ENCODE assay signal across 8 mouse cellular contexts in genomic region chr1:106758734-106759571, GRCm38 (mm10). TPM values are rescaled to one million over a fixed set of nuclear protein-coding genes. Genes with fewer than 3 reads are reported as not detected.
A peak's percentile ranks its signal among the peaks of the same experiment; 100 is the strongest.
DNase-seq lines count a peak whose midpoint lies in the region; ATAC-seq and TF ChIP-seq lines count a peak whose summit lies in the region.

No protein-coding gene starts in this region.

- H3K4me3 ChIP-seq in forebrain, embryonic 16.5 days (replicated peaks; ENCODE audit: low read length): peak overlapping the region; percentile 59
- H3K4me3 ChIP-seq in limb, embryonic 12.5 days (replicated peaks): peak overlapping the region; percentile 76
- H3K4me3 ChIP-seq in midbrain, embryonic 12.5 days: peak overlapping the region; percentile 66
- H3K4me3 ChIP-seq in spleen, adult 2 months (ENCODE audit: extremely low read depth, insufficient read depth, insufficient read length): peak overlapping the region; percentile 93

- H3K4me2 ChIP-seq in forebrain, embryonic 16.5 days (ENCODE audit: low read length): peak overlapping the region; percentile 94
- peak overlapping the region; percentile 96 for H3K4me2 ChIP-seq in limb, embryonic 12.5 days
- peak overlapping the region; percentile 95 for H3K4me2 ChIP-seq in midbrain, embryonic 12.5 days (replicated peaks)

- no peaks in the 10 kb centered on the region for H3K27me3 ChIP-seq in forebrain, embryonic 16.5 days (replicated peaks; ENCODE audit: control insufficient read depth, insufficient read depth, low read length)
- no peaks in the 10 kb centered on the region for H3K27me3 ChIP-seq in limb, embryonic 12.5 days
- no peaks in the 10 kb centered on the region for H3K27me3 ChIP-seq in midbrain, embryonic 12.5 days
- no peaks in the 10 kb centered on the region for H3K27me3 ChIP-seq in spleen, adult 2 months (ENCODE audit: control insufficient read depth, insufficient read depth, low read length)

- H3K27ac ChIP-seq in forebrain, embryonic 16.5 days (ENCODE audit: low read length): peak overlapping the region; percentile 60
- H3K27ac ChIP-seq in limb, embryonic 12.5 days: peak overlapping the region; percentile 83
- peak overlapping the region; percentile 69 for H3K27ac ChIP-seq in midbrain, embryonic 12.5 days (replicated peaks)
- H3K27ac ChIP-seq in spleen, adult 2 months (ENCODE audit: insufficient read depth, low read length): peak overlapping the region; percentile 89

- peak overlapping the region; percentile 77 for H3K9ac ChIP-seq in forebrain, embryonic 16.5 days (replicated peaks; ENCODE audit: low read depth, low read length)
- peak overlapping the region; percentile 67 for H3K9ac ChIP-seq in limb, embryonic 12.5 days (replicated peaks)
- peak overlapping the region; percentile 72 for H3K9ac ChIP-seq in midbrain, embryonic 12.5 days (replicated peaks)

- ATAC-seq in forebrain, embryonic 16.5 days: peak; percentile 7
- ATAC-seq in inflammation-experienced regulatory T-cells, adult 6 months: peak; percentile 41
- peak; percentile 76 for ATAC-seq in limb, embryonic 12.5 days (ENCODE audit: insufficient number of reproducible peaks, insufficient read depth, low FRiP score, low TSS enrichment, low read depth)
- ATAC-seq in midbrain, embryonic 12.5 days (ENCODE audit: low FRiP score, low read depth): peak; percentile 31

- 5% methylated on average over 34 of the region's 34 CpGs for WGBS in forebrain, embryonic 16.5 days
- WGBS in limb, embryonic 12.5 days: 3% methylated on average over 34 of the region's 34 CpGs
- 5% methylated on average over 34 of the region's 34 CpGs for WGBS in midbrain, embryonic 12.5 days
- WGBS in spleen, adult 2 months: 2% methylated on average over 34 of the region's 34 CpGs

- no peak for TF ChIP-seq POLR2A in spleen, adult 2 months (IDR thresholded peaks at IDR 0.05; ENCODE audit: low read depth, low read length)

- TF ChIP-seq CTCF in spleen, adult 2 months (IDR thresholded peaks at IDR 0.05; ENCODE audit: extremely low read depth, insufficient read depth, insufficient read length, insufficient replicate concordance): no peak

- DNase-seq in heart, adult 18-20 months: peak; percentile 35 to 50
- no peak for DNase-seq in heart, adult 11 months
- DNase-seq in c-Kit-positive CD71-negative TER-119-negative erythroid progenitor cells, embryonic 14.5 days (ENCODE audit: low read depth): peak; percentile 25
- peak in 1 of 2 experiments; percentile 26 for DNase-seq in spleen, adult 2 months (ENCODE audit: low read depth in 1 of 2, low spot score in 2 of 2)

- H3K4me1 ChIP-seq in forebrain, embryonic 16.5 days (replicated peaks; ENCODE audit: control insufficient read depth, insufficient read depth, low read length): peaks cover 14% of the 10 kb centered on the region
- H3K4me1 ChIP-seq in limb, embryonic 12.5 days (replicated peaks): peaks cover 13% of the 10 kb centered on the region
- H3K4me1 ChIP-seq in midbrain, embryonic 12.5 days: peaks cover 11% of the 10 kb centered on the region
- no peaks in the 10 kb centered on the region; the same call in 1 of the 2 replicates for H3K4me1 ChIP-seq in spleen, adult 2 months (ENCODE audit: control insufficient read depth, insufficient read depth, insufficient read length)

- H3K9me3 ChIP-seq in forebrain, embryonic 16.5 days (ENCODE audit: control insufficient read depth, low read length): no peaks in the 10 kb centered on the region
- H3K9me3 ChIP-seq in limb, embryonic 12.5 days: no peaks in the 10 kb centered on the region
- no peaks in the 10 kb centered on the region for H3K9me3 ChIP-seq in midbrain, embryonic 12.5 days

- H3K36me3 ChIP-seq in forebrain, embryonic 16.5 days (ENCODE audit: control insufficient read depth, insufficient read depth): no peaks in the 10 kb centered on the region
- peaks cover 9% of the 10 kb centered on the region for H3K36me3 ChIP-seq in limb, embryonic 12.5 days
- H3K36me3 ChIP-seq in midbrain, embryonic 12.5 days: 0 out of 2 replicates have a peak, but pooled peaks cover 3% of the 10 kb centered on the region
- H3K36me3 ChIP-seq in spleen, adult 2 months (ENCODE audit: control insufficient read depth, insufficient read depth, low read length): peaks cover 4% of the 10 kb centered on the region; the same call in 1 of the 2 replicates

RNA-seq across cellular contexts. Expression of gene Kdsr, which starts 0.6 kb away (rescaled TPM):
- total RNA-seq in heart, adult 18-20 months (2021): 1 to 10 TPM; 5.0 to 6.7 TPM
- polyA plus RNA-seq in forebrain, embryonic 16.5 days (2015; fragmentation: Nextera tagmentation; extraction: Ambion mirVana): 16.2 and 18.7 TPM in 2 replicates
- polyA plus RNA-seq in inflammation-experienced regulatory T-cells, adult 6 months (2017; shearing (Covaris generic)): 10 to 100 TPM; 23.5 to 28.7 (median 24.2) TPM
- polyA plus RNA-seq in limb, embryonic 12.5 days (2016; fragmentation: Nextera tagmentation; extraction: Ambion mirVana): 12.9 and 13.0 TPM in 2 replicates
- polyA plus RNA-seq in midbrain, embryonic 12.5 days (2016; fragmentation: Nextera tagmentation; extraction: Ambion mirVana): 9.5 and 9.7 TPM in 2 replicates
- 5.2 and 7.3 TPM in 2 replicates for polyA plus RNA-seq in spleen, adult 2 months (2012; rRNA removed)

RNA-seq across cellular contexts. Expression of gene Vps4b, which starts 37.6 kb away (rescaled TPM):
- 10 to 100 TPM; 30.4 to 32.3 TPM for total RNA-seq in heart, adult 18-20 months (2021)
- polyA plus RNA-seq in forebrain, embryonic 16.5 days (2015; fragmentation: Nextera tagmentation; extraction: Ambion mirVana): 45.7 and 46.0 TPM in 2 replicates
- polyA plus RNA-seq in inflammation-experienced regulatory T-cells, adult 6 months (2017; shearing (Covaris generic)): 10 to 100 TPM; 58.9 to 67.8 (median 59.9) TPM
- polyA plus RNA-seq in limb, embryonic 12.5 days (2016; fragmentation: Nextera tagmentation; extraction: Ambion mirVana): 73.8 and 78.0 TPM in 2 replicates
- polyA plus RNA-seq in midbrain, embryonic 12.5 days (2016; fragmentation: Nextera tagmentation; extraction: Ambion mirVana): 61.2 and 62.7 TPM in 2 replicates
- polyA plus RNA-seq in spleen, adult 2 months (2012; rRNA removed): 10.1 and 12.8 TPM in 2 replicates

RNA-seq across cellular contexts. Expression of gene Bcl2, which starts 44.9 kb away (rescaled TPM):
- 1 to 10 TPM; 5.5 to 6.1 TPM for total RNA-seq in heart, adult 18-20 months (2021)
- 13.5 and 13.7 TPM in 2 replicates for polyA plus RNA-seq in forebrain, embryonic 16.5 days (2015; fragmentation: Nextera tagmentation; extraction: Ambion mirVana)
- 100 to 1,000 TPM in 2 of 3 experiments, 10 to 100 TPM in 1; 22.7 to 169 (median 147) TPM for polyA plus RNA-seq in inflammation-experienced regulatory T-cells, adult 6 months (2017; shearing (Covaris generic))
- polyA plus RNA-seq in limb, embryonic 12.5 days (2016; fragmentation: Nextera tagmentation; extraction: Ambion mirVana): 27.5 and 30.6 TPM in 2 replicates
- 11.1 and 11.3 TPM in 2 replicates for polyA plus RNA-seq in midbrain, embryonic 12.5 days (2016; fragmentation: Nextera tagmentation; extraction: Ambion mirVana)
- polyA plus RNA-seq in spleen, adult 2 months (2012; rRNA removed): 10.6 and 16.7 TPM in 2 replicates

Comparison
In these comparisons a context has a peak if more than half of its experiments do, and no peak if none do; other contexts are left out.
1. ATAC-seq: peak in every context shown above with its lines; median percentile 76 in limb, embryonic 12.5 days; 41 in inflammation-experienced regulatory T-cells, adult 6 months; 31 in midbrain, embryonic 12.5 days; 7 in forebrain, embryonic 16.5 days.